Mouse (Mus musculus) urinary bladder, postnatal 14 days (tissue): ENCODE results near the gene Cpsf6.

Experiments used
- DNase-seq: peaks from one replicate; pipeline ENCODE4 v3.0.0; 2021; ENCODE audit warnings: low spot score

The Cpsf6 gene

DNA sequence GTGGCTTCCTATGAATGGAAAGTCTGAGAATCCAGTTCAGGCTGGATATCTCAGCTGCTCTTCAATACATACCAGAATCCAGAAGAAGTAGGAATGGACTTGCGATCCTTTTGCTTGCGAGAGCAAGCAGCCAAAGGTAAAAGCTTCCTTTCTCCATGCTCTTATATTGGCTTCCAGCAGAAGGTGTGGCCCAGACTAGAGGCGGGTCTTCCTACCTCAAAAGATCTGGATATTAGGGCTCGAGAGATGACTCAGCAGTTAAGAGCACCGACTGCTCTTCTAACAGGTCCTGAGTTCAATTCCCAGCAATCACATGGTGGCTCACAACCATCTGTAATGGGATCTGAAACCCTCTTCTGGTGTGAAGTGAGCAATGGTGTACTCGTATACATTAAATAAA is at the start of gene Cpsf6:
TSS of gene Cpsf6 (minus strand) at position 108 of the 400 bp plus-strand sequence.
- no peak for DNase-seq

- no peak for DNase-seq
Observed at GRCm38 (mm10) chr10:117426615-117426969, 46.8 kb upstream of the Cpsf6 start.

DNA sequence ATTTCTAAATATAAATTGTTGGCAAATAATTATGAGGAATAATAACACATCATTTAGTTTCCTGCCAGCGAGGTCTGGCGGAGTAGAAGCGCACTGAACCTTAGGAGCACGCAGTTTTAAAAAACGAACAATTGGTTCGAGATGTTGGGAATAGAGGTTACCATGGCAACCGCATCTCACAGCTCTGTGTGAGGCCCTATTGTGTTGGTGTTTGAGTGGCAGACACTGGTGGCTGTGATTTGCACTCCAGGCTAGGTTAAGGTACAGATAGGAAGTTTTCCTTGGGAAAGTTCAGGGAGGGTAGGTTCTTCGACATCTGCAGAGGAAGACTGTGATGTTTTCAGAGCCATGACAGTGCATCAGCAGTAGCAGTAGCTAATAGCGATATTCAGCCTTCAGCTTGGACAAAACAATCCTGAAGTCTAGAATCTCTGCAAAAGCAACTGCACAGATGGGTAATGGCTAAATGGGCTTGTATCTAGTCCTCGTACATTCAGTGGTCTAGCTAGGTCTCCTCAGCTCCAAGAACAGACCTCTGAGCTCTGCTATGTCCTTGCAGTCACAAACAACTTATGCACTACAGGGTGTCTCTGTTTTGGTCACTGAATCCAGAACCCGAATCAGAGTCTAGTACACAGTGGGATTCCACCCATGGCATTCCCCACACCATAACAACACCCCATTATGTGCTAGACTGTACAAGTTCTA is 46.2 kb upstream of the Cpsf6 start:
- DNase-seq = no peak

DNA sequence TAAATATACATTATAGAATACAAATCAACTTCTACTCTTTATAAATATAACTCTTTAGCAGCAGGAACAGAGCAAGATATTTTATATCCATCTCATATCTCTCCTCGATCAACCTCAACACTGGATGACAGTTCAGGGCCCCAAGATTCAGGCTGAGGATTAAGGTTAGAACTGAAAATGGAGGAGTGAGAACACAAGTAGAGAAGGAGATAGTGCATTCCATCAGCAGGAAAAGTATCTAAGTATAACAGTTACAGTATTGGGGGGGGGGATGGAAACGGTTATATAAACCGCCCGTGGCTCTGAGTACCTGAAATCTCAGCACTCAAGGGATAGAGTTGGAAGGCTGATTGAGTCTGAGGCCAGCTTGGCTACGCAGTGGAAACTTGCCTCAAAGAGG is 45.2 kb upstream of the Cpsf6 start:
- no peak for DNase-seq

GRCm38 (mm10) chr10:117424146-117424905 is 44.5 kb upstream of the Cpsf6 start:
- no peak for DNase-seq

- no peak for DNase-seq
Observed at GRCm38 (mm10) chr10:117423025-117424002, 43.5 kb upstream of the Cpsf6 start.

DNA sequence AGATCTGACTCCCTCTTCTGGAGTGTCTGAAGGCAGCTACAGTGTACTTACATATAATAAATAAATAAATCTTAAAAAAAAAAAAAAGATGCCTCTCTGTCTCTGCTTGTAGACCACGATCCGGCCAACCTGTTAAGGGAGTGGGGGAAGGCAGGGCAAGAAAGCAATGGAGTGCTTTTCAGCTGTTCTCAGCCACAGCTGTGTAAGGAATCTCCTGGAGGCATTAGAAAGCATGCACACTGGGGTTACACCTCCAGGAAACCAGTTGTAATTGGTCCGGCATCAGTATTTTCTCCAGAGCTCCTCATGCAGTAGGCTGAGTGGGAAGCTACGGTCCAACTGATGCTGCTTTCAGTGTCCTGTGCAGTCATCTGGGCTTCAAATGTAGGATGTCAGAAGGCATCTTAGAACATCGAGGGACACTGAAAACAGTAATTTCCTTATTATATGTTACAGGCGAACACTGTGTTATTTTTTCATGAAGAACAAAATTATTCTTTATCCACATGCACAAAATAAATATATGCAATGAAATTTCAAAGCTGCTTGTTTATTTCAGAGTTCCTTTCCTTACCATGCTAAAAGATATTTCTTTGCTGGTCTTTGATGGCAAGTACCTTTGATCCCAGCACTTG is 42.5 kb upstream of the Cpsf6 start:
- DNase-seq = no peak

DNA sequence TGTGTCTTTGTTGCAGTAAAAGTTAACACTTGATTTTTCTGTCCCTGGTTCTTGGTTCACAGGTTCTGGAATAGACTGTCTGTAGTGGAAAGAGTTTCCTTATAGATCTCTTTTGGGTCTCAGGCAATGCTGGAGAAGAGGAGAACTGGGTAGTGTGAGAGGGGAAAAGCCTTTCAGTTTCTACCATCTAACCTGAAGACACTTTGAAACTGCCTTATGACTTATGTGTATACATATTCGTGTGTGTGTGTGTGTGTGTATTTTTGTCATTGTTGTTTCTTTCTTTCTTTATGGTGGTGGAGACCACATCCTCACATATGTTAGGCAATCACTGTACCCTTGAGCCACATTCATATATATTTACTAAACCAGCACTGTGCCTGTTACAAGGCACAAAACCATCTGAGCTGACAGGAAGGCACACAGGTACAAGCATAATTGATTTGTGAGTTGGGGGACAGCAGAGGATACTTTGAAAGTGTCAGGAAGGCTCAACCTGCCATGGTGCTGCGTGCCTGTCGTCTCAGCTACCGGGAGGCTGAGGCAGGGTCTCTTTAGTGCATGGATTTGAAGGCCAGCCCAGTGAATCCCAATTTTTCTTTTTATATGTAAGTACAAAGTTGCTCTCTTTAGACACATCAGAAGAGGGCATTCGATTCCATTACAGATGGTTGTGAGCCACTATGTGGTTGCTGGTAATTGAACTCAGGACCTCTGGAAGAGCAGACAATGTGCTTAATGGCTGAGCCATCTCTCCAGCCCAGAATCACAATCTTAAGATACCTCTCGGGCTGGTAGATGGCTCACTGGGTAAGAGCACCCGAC is 41.7 kb upstream of the Cpsf6 start:
- no peak for DNase-seq

DNA sequence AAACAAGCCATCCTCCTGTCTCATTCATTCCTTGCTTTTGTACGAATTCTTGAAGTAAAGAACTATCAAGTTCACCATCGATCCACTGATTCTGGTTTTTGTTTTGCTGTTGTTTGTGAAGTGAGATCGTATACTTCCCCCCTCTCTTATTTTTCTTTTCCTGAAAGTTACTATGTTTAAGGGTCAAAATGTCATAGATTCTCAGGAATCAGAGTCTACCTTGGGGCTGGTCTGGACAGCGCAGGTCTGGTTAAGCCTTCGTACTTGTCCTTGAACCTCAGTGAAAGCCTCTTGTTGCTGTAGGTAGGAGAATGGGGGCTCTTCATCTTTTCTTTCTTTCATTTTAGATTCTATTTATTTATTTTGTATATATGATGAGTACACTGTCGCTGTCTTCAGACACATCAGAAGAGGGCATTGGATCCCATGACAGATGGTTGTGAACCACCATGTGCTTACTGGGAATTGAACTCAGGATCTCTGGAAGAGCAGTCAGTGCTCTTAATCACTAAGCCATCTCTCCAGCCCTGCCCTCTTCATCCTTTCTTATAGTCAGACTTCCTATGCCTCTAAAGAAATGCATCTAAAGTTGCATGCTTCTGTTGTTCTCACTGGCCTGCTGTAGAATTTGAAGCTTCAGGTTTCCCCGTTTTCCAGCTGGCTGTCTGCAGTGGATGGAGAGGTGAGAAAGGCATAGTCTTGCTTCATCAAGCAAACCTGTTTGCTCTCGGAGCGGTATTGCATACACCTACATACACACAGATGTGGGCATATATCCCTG is 40.9 kb upstream of the Cpsf6 start:
- DNase-seq = no peak

DNA sequence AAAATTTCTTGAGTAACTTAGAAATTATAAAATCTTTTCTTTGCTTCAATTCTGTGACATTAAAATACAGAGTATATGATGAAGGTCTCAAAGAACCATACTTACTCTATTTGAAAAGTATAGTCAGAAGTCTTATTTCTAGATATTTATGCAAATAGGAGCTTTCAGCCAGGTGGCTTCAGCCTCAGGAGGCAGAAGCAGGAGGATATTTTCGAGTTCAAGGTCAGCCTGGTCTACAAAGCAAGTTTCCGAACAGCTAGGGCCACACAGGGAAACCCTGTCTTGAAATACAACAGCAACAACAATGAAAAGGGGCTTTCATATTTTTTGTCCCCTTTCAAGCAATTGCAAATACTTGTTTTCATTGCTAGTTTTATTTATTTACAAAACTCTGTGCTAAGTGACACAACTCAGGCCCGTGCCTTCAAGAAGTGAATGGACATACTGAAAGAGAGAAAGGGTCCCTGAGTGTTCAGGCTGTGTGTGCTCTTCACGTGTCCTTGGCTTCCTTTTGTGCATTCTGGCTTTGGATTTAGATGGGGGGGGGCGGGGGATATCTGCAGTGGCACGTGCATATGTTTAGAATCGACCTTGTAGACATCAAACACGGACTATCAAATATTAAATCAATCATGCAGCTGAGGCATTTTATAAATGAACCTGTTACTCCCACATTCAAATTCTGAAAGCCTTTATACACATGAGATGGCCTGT is 39.9 kb upstream of the Cpsf6 start:
- DNase-seq = no peak

DNA sequence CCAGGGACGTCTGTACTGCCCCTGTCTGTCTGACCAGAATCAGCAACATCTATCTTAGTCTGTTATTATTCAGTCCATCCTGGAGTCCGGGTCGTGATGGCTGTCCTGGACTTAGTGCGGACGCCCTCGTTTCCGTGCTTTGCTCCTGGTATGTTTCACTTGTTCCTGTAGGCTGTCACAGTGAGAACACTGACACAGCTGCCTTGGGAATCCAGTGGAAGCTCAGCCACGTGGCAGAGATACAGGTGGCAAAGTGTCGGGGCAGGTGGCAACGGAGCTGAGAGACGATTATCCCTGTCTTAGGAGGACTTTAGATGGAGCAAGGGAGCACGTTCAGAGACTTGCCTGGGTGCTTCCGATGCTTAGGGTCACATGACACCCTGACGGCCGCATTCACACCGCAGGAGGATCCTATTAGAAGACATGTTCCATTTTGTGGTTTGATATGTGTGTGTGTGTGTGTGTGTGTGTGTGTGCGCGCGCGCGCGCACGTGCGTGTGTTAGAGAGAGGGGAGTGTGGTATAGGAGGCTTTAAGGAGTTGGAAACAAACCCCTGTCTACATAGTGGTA is 38.9 kb upstream of the Cpsf6 start:
- no peak for DNase-seq

- no peak for DNase-seq
Observed at GRCm38 (mm10) chr10:117417772-117418667, 38.2 kb upstream of the Cpsf6 start.

- DNase-seq = no peak
Observed at GRCm38 (mm10) chr10:117417470-117417767, 37.6 kb upstream of the Cpsf6 start.

DNA sequence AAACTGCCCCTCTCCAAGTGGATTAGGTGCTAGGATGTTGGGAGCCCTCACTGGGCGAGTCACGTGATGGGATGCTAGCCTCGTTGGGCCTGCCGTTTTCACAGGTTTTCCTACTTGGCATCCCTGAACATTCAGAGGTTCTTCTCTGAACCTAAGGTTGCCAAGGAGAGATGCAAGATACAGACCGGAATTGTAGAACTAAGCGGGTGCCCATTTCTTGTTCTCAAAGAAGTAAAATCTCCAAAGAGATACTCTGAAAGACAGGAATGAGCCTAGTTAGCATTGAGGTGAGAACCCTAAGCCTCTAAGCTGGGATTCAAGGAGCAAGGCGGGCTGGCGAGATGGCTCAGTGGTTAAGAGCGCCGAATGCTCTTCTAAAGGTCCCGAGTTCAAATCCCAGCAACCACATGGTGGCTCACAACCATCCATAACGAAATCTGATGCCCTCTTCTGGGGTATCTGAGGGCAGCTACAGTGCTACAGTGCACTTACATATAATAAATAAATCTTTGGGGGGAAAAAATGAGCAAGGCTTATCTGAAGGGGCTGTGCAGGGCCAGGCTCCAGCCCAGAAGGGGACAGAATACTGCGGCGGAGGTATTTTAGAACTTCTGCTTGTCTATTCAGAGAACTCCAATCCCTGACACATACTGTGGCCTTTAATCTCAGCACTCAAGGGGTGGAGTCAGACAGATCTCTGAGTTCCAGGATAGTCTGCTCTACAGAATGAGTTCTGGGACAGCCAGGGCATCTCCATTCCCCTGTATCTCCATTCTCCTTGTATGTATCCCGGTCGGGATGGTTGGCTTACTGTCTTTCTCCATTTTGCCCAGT is 37.0 kb upstream of the Cpsf6 start:
- no peak for DNase-seq

DNA sequence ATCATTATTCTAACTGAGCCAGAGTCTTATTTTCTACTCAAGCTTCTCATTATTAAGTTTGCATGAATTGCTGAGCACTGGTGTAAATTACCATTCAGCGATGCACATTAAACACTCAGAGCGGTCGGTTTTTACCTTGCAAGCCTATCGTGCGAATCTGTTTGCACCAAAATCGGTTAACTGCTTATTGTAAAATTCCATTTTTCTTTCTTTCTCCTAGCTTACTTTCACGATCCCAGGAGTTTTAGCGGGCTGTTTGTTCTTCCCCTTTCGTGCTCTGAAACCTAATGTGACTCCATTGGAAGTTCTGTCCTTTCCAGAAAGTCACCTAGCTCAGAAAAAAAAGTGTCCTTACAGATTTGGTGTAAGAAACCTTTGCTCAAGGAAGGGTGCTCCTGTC is 36.3 kb upstream of the Cpsf6 start:
- DNase-seq = no peak

- no peak for DNase-seq
Observed at GRCm38 (mm10) chr10:117415364-117416057, 35.7 kb upstream of the Cpsf6 start.

DNA sequence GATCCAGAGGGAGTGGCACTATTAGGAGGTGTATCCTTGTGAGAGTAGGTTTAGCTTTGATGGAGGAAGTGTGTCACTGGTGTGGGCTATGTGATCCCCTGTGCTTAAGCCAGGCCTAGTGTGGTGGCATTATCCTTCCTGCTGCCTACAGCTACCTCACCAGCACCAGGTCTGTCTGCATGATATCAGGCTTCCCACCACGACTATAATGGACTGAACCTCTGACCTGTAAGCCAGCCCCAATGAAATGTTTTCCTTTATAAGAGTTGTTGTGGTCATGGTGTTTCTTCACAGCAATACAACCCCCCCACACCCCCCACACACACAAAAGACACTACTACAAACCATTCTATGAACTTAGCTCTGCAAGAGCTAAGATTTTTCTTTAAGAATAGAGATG is 34.9 kb upstream of the Cpsf6 start:
- DNase-seq = no peak
